Mouse (Mus musculus): ENCODE results near the gene Nle1. TPM values are rescaled to one million over a fixed set of nuclear protein-coding genes. Genes with fewer than 3 reads are reported as not detected.

Gene Nle1
- polyA plus RNA-seq, 1 experiment from 2014 or later: 9.2 TPM

- ATAC-seq: no peak
- Histone ChIP-seq H3K4me3 (ENCODE audit: low read depth, low read length) (no peak overlapping the region), H3K9ac (replicated peaks) (no peak overlapping the region), H3K4me1 (ENCODE audit: insufficient read depth) (peaks cover 46% of the 10 kb centered on the region), H3K27me3 (ENCODE audit: insufficient read depth, low read length) (no peaks in the 10 kb centered on the region), H3K27ac (ENCODE audit: low read depth) (no peak overlapping the region), H3K4me2 (ENCODE audit: low read depth, low read length) (no peak overlapping the region), H3K36me3 (replicated peaks; ENCODE audit: insufficient read depth, low read length) (no peaks in the 10 kb centered on the region), H3K9me3 (ENCODE audit: low read length) (no peaks in the 10 kb centered on the region)
- TF ChIP-seq CTCF (IDR thresholded peaks at IDR 0.05; ENCODE audit: low read depth) (no peak), EP300 (IDR thresholded peaks at IDR 0.05; ENCODE audit: low read depth) (no peak)
- DNase-seq: no peak
- WGBS (ENCODE audit: insufficient replicate concordance): 69% methylated on average over 11 of the region's 11 CpGs
Observed at GRCm38 (mm10) chr11:82852115-82852514, 56.1 kb downstream of the Nle1 start.

Other genes with a start within 250 kb of the Nle1 start
- 0.28 and 0.32 TPM in 2 replicates for gene Cct6b, start 144.1 kb downstream of the Nle1 start, polyA plus RNA-seq (2015; fragmentation: Nextera tagmentation; extraction: Ambion mirVana)
- gene Zfp830, start 144.1 kb downstream of the Nle1 start, polyA plus RNA-seq (2015; fragmentation: Nextera tagmentation; extraction: Ambion mirVana): 11.8 and 11.9 TPM in 2 replicates
- 4.8 TPM in 2 replicates for gene Lig3, start 127.3 kb downstream of the Nle1 start, polyA plus RNA-seq (2015; fragmentation: Nextera tagmentation; extraction: Ambion mirVana)
- gene Rffl, start 37.2 kb downstream of the Nle1 start, polyA plus RNA-seq (2015; fragmentation: Nextera tagmentation; extraction: Ambion mirVana): 10.1 and 11.3 TPM in 2 replicates
- gene Rad51d, start 17.8 kb downstream of the Nle1 start, polyA plus RNA-seq (2015; fragmentation: Nextera tagmentation; extraction: Ambion mirVana): 3.4 and 4.4 TPM in 2 replicates
- 0.28 and 0.30 TPM in 2 replicates for gene Fndc8, start 16.3 kb downstream of the Nle1 start, polyA plus RNA-seq (2015; fragmentation: Nextera tagmentation; extraction: Ambion mirVana)
- 1.6 TPM in 2 replicates for gene Unc45b, start 2.1 kb upstream of the Nle1 start, polyA plus RNA-seq (2015; fragmentation: Nextera tagmentation; extraction: Ambion mirVana)
- 4.5 and 5.1 TPM in 2 replicates for gene Slfn5, start 42.9 kb upstream of the Nle1 start, polyA plus RNA-seq (2015; fragmentation: Nextera tagmentation; extraction: Ambion mirVana)
- gene Slfn9, start 83.4 kb upstream of the Nle1 start, polyA plus RNA-seq (2015; fragmentation: Nextera tagmentation; extraction: Ambion mirVana): 1.8 and 2.2 TPM in 2 replicates
- 0.76 and 1.0 TPM in 2 replicates for gene Slfn8, start 112.4 kb upstream of the Nle1 start, polyA plus RNA-seq (2015; fragmentation: Nextera tagmentation; extraction: Ambion mirVana)
- 22.3 and 22.7 TPM in 2 replicates for gene Slfn2, start 156.7 kb upstream of the Nle1 start, polyA plus RNA-seq (2015; fragmentation: Nextera tagmentation; extraction: Ambion mirVana)
- gene Slfn1, start 208.4 kb upstream of the Nle1 start, polyA plus RNA-seq (2015; fragmentation: Nextera tagmentation; extraction: Ambion mirVana): 2.6 and 2.8 TPM in 2 replicates